Mouse (Mus musculus) testis, adult 2 months (tissue): ENCODE data around the gene Itpk1.

Experiments used
- CTCF ChIP-seq: fragments of 200-500 bp; IDR thresholded peaks from 2 replicates; pipeline ENCODE4 v1.5.1; 2012; ENCODE audit warnings: low read depth, mild to moderate bottlenecking, inconsistent platforms, low read length, moderate library complexity; ENCODE audit not compliant: control insufficient read depth, insufficient read depth, insufficient replicate concordance
- POLR2A ChIP-seq: fragments of 200-500 bp; IDR thresholded peaks from 2 replicates; pipeline ENCODE4 v1.6.1; 2012; ENCODE audit warnings: low read depth, mild to moderate bottlenecking, inconsistent platforms, low read length, moderate library complexity; ENCODE audit not compliant: control insufficient read depth

DNA sequence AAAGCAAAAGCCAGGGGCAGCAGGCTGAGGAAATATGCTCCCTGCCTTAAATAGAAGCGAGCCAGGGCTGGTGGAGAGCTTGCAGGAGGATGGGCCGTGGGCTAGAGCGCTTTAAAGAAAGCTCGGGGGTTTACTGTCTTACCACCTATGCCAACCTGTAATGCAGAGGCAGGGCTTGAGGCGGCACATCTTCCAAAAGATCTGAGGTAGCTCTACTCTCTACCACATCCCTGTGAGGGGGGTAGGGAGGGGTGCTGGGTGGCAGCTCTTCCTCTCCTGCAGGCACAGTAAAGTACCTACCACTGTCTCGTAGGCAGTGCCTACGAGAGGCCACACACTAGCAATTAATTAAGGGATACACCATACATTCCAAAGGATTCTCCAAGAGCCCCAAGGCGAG, 52.9 kb downstream of the Itpk1 start:
- TF ChIP-seq CTCF (no peak), POLR2A (no peak)
